Mouse (Mus musculus) brown adipose tissue, adult 24 weeks (tissue): Measurements from ENCODE around the gene Acat3. TPM values are rescaled to one million over a fixed set of nuclear protein-coding genes. Genes with fewer than 3 reads are reported as not detected.
"Not testable (repeated sequence)": the region's sequence is repeated elsewhere in the genome, so short reads cannot be mapped to it uniquely, and the experiment has no call there.

Source experiments
- H3K27ac ChIP-seq: fragments of 200-500 bp; replicated peaks from 2 replicates; pipeline ENCODE4 v1.5.1; 2012; ENCODE audit warnings: low read depth, mild to moderate bottlenecking, low read length
- H3K4me1 ChIP-seq: fragments of 200-500 bp; 2 replicates; pipeline ENCODE4 v1.6.1; 2012; ENCODE audit warnings: low read length, mixed read lengths; ENCODE audit not compliant: control insufficient read depth, insufficient read depth, insufficient read length
- H3K4me3 ChIP-seq: fragments of 200-500 bp; 2 replicates; pipeline ENCODE4 v1.5.1; 2012; ENCODE audit warnings: low read depth, mild to moderate bottlenecking, low read length, moderate library complexity; ENCODE audit not compliant: insufficient read depth
- polyA plus RNA-seq: library from polyadenylated mRNA; stranded (reverse); fragments of >200 nt; gene quantifications from 2 replicates; pipeline ENCODE4 v1.2.4, GENCODE M21; 2012; ENCODE audit not compliant: missing spikeins, insufficient read depth, insufficient read length

Acat3 gene
- polyA plus RNA-seq, 1 experiment = not detected

DNA sequence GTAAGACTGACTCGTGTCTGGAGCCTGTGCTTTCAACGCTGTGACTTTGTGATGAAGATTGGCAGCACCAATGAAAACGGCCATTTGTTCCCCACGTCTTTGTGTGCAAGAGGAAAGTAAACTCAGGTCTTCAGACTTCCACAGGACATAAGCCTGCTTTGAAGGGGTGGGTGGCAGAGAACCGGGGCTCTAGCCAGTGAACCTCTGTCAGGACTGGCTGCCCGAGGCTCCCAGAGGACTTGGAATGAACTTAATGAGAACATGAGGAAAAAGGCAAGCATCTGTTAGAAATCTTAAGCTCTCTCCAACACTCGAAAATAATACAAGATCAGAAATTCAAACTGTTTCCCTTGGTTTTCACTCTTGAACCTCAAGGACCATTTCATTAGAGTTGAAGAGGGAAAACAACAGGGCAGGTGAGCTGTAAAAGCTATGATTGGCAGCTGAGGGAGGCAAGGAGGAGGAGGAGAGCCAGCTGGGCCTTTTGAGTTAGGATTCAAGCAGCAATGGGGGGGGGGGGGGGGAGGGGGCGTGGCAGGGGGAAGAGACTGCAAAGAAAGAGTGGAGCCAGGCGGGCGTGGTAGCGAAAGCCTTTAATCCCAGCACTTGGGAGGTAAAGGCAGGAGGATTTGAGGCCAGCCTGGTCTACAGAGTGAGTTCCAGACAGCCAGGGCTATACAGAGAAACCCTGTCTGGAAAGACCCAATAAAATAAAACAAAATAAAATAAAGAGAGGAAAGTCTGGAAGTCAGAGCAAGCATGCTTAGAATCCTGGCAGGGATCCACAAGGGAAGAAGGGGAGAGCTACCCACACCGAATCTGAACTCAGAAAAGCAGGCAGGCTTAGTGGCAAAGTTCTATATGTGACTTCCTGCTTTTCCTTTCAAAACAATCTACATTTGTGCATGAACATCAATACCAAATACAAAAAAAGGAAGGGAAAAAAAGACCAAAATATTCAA is 36.7 kb downstream of the Acat3 start:
- Histone ChIP-seq H3K4me3 (no peak overlapping the region), H3K4me1 (no peaks in the 10 kb centered on the region), H3K27ac (no peak overlapping the region)

DNA sequence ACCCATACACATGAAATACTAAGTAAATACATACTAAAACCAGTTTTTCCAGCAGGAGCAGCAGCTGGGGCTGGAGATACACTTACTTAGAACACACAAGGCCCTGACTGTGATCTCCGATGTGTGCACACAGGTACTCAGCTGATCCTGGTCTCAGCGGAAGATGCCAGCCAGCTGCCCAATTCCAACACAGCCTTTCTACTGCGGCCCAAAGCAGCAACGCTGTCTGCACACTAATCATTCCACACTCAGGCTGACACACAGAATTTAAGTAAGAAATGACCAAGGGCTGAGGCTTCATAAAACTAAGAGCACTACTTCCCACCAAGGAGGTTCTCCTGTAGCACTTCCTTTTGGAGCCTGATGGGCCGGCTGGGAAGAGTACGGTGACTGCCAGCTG is 38.1 kb downstream of the Acat3 start:
- Histone ChIP-seq H3K27ac (no peak overlapping the region), H3K4me3 (no peak overlapping the region), H3K4me1 (no peaks in the 10 kb centered on the region; the same call in 1 of the 2 replicates)

DNA sequence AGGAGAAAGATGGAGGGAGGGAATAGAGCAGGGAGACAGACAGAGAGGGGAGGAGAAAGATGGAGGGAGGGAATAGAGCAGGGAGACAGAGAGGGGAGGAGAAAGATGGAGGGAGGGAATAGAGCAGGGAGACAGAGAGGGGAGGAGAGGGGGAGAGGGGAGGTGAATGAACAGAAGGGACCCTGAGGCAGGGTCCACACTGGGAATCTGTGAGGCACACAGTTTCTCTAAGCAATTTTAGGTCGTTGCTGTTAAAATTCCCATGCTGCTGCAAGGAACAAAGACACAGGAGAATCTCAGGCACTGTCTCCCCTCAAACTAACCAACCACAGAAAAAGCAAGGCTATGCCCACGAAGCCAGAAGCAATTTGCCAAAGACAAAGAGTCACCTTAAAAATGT is 41.8 kb downstream of the Acat3 start:
- not testable (repeated sequence) for H3K27ac ChIP-seq, H3K4me3 ChIP-seq
- H3K4me1 ChIP-seq = peaks cover 10% of the 10 kb centered on the region

DNA sequence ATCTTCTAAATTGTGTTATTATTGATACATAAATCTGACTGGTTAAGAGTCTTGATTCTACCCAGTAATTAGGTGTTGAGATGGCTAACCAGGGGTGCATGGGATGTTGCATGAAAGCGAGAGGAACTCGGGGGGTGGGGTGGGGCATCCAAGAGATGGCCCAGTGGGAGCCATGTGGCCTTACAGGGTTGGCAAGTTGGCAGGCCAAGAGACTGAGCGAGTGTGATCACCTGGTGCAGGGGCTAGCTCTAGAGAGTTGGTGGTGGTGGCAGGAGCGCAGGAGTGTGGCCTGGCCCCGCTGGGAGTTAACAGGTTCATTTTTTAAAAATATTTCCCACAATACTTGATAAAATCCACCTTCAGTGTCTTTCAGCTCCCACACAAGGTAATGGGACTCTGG is 42.7 kb downstream of the Acat3 start:
- H3K27ac ChIP-seq = no peak overlapping the region
- H3K4me3 ChIP-seq = no peak overlapping the region
- peaks cover 10% of the 10 kb centered on the region for H3K4me1 ChIP-seq

DNA sequence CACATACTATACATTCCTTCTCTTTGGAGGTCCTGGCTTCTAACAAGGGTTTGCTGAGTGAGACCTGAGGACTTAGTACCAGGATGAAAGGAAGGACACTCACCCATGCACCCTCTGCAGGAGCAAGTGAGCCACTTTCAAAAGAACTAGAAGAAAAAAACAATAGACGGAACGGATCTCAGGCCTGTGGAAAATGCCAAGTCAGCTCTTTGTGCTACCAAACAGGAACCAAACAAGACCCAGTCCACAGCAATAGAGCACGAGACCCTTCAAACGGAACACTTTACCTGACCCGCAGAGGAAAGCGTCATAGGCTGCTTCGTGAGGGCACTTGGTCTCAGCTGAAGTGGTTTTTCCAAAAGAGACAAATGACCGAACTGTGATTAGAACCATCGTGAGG is 48.4 kb downstream of the Acat3 start:
- H3K4me3 ChIP-seq = no peak overlapping the region
- H3K27ac ChIP-seq = no peak overlapping the region
- peaks cover 13% of the 10 kb centered on the region for H3K4me1 ChIP-seq

DNA sequence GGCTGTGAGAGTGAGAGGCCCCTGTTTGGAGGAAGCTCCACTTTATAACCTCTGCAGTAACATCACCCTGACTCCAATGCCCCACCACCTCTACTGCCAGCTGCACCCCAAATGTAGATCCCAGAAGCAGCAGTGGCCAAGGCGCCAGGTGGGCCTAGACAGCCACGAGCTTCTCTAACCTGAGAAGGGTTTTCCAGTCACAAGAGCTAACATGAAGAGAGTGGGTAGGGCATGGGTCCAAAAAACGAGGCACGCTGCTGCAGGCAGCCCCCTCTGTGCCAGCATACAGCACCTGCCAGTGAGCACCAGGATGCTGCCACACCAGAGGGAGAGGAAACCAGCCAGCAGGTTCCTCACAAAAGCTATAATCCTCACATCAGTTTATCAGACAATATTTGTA is 49.3 kb downstream of the Acat3 start:
- Histone ChIP-seq H3K4me3 (no peak overlapping the region), H3K4me1 (peaks cover 13% of the 10 kb centered on the region), H3K27ac (no peak overlapping the region)

DNA sequence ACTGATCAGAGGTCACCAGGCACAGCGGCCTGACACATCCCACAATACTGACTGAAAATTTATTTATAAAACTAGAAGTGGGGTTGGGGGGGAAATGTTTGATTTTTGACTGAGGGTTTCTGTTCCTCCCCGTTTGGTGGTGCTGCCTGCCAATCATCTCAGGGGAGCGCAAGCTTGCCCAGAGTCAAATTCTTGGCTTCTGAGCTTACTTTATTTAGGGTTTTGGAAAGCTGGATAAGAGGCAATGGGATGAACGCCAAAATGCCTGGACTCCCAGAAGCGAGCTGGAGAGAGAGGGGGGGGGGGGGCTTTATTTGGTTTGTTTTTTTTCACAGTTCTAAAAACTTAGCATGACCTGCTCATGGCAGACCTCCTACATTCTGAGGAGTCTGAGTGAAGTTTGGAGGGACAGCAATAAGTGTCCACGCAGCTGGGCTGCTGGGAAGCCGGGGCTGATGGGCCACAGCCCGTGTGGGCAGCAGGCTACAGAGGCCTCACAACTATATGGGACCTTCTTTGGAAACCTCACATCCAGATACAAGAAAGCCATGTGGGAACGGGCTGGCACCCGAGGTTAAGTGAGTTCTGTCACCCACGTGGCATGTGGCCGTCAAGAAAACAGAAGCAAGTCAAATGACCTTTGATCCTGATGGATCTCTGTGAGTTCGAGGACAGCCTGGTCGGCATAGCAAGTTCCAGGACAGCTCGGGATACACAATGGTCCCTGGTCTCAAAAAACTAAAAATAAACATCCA is 53.2 kb downstream of the Acat3 start:
- Histone ChIP-seq H3K4me1 (peaks cover 6% of the 10 kb centered on the region; the same call in 1 of the 2 replicates), H3K27ac (peak overlapping the region; percentile 79), H3K4me3 (no peak overlapping the region)

DNA sequence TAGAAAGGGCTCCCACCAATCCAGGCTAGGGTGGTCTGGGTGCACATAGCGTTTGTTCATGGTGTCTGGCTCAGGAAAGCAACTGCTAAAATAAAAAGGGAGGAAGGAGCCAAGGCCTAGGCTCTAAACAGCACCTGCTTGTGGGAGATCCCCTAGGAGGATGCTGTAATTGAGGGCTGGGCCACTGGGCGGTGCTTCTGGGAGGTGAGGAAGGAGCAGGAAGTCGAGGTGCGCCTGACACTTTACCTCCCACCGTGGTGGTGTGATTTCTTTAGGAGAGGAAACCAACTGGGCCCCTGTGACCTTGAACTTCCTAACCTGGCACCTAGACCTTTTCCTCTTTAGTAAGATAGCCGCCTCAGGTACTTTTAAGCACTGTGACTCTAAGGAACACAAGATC is 53.8 kb downstream of the Acat3 start:
- peak overlapping the region; percentile 79 for H3K27ac ChIP-seq
- no peak overlapping the region for H3K4me3 ChIP-seq
- H3K4me1 ChIP-seq = peaks cover 5% of the 10 kb centered on the region; the same call in 1 of the 2 replicates

DNA sequence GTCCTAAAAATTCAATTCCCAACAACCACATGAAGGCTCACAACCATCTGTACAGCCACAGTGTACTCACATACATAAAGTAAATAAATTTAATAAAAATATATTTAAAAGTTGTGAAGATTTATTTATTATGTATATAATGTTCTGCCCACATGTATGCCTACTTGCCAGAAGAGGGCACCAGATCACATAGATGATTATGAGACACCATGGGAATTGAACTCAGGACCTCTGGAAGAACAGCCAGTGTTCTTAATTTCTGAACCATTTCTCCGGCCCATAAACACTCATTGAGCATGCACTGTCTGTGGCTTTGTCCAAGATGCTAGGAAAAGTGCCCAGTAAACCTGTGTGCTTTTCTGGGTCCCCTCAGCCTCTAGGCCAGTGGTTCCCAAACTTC is 59.2 kb downstream of the Acat3 start:
- H3K4me3 ChIP-seq = no peak overlapping the region

DNA sequence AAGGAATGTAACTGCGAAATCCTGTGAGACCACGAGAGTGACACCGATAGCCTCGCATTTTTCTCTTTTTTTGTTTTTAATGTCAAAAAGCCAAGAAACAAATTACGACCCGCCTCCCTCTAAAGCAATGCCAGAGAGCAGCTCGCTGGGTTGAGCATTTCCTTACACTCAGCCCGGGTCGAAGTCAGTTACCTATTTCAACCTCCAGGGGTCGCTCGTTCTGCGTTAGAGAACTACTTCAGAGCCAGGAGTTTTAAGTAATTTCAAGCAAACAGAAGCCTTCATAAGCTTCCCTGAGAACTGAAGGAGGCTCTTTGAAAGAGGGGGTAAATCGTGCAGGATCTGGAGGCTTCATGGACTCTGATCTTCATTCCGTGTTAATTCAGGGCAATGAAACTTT is 60.2 kb downstream of the Acat3 start:
- Histone ChIP-seq H3K4me1 (no peaks in the 10 kb centered on the region), H3K27ac (no peak overlapping the region), H3K4me3 (no peak overlapping the region)

More for the DNA sequence above, 59.2 kb downstream of the Acat3 start:
- Histone ChIP-seq H3K27ac (no peak overlapping the region), H3K4me1 (no peaks in the 10 kb centered on the region)

DNA sequence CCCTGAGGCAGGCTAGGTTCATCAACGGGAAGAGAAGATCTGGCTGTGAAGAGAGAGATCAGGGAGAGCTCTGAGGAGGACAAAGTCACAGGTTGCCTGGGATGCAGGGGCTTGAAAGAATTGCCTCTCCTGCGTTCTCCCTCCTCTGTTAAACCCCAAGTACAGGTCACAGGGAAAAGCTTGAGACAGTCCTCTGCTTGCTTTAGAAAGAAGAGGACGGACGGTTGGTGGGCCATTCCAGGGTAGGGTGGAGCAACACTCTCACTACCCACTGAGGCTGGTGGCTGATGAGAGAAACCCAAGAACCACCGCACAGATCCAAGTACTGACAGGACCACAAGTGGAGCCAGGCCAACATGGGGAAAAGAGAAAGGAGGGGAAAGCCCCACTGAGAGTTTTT is 64.7 kb downstream of the Acat3 start, which contains the start of gene Mrgprh:
Gene Mrgprh, plus strand, starts transcription at position 301 of the 400 bp plus-strand sequence.
- H3K4me1 ChIP-seq = no peaks in the 10 kb centered on the region
- no peak within 1 kb of the TSS for H3K27ac ChIP-seq
- H3K4me3 ChIP-seq = no peak within 1 kb of the TSS

Other genes with a start within 250 kb of the Acat3 start
- gene Igf2r, start 170.9 kb downstream of the Acat3 start, polyA plus RNA-seq = 15.7 and 16.3 TPM in 2 replicates
- not detected in 2 replicates for gene Mas1, start 72.5 kb downstream of the Acat3 start, polyA plus RNA-seq
- not detected in 2 replicates for gene Mrgprh, start 64.6 kb downstream of the Acat3 start, polyA plus RNA-seq
- gene Pnldc1, start 30.4 kb downstream of the Acat3 start, polyA plus RNA-seq = 67.4 and 78.9 TPM in 2 replicates
- gene Tcp1, start 24.9 kb downstream of the Acat3 start, polyA plus RNA-seq = 154 and 194 TPM in 2 replicates
- gene Mrpl18, start 24.3 kb downstream of the Acat3 start, polyA plus RNA-seq = 135 and 149 TPM in 2 replicates
- gene Acat2, start 20.1 kb upstream of the Acat3 start, polyA plus RNA-seq = 236 TPM in 2 replicates
- gene Wtap, start 53.6 kb upstream of the Acat3 start, polyA plus RNA-seq = 59.6 and 62.5 TPM in 2 replicates
- 1,013 and 1,407 TPM in 2 replicates for gene Sod2, start 66.2 kb upstream of the Acat3 start, polyA plus RNA-seq
- gene Gpr31b, start 111.7 kb upstream of the Acat3 start, polyA plus RNA-seq = not detected in 2 replicates
- gene Tcp10b, start 120.5 kb upstream of the Acat3 start, polyA plus RNA-seq = 0.91 TPM in 1 of 2 replicates, not detected in the other
- not detected in 2 replicates for gene Unc93a, start 191.2 kb upstream of the Acat3 start, polyA plus RNA-seq